ENCODE assay signal across 17 mouse cellular contexts in genomic region chrX:78518301-78518700, GRCm38 (mm10).
DNase-seq lines count a peak whose midpoint lies in the region; ATAC-seq and TF ChIP-seq lines count a peak whose summit lies in the region.
"Had no signal": no experiment of that assay in that cellular context is flagged by ENCODE, and none has a peak within 500 bp of the region (broad histone marks: within the 10 kb centered on the region; RNA-seq: fewer than 3 reads in every experiment).

No protein-coding gene starts in this region.

- no peaks in the 10 kb centered on the region for H3K4me1 ChIP-seq in kidney, postnatal 0 days (replicated peaks; ENCODE audit: insufficient read depth, low read length)
- H3K4me1 ChIP-seq: embryonic facial prominence, embryonic 13.5 days; forebrain, embryonic 12.5 days; heart, embryonic 12.5 days; hindbrain, embryonic 15.5 days had no signal

- H3K4me3 ChIP-seq in kidney, postnatal 0 days (replicated peaks; ENCODE audit: low read depth, low read length): no peak overlapping the region
- H3K4me3 ChIP-seq: embryonic facial prominence, embryonic 13.5 days; forebrain, embryonic 12.5 days; heart, embryonic 12.5 days; hindbrain, embryonic 15.5 days had no signal

- 84% methylated on average over 2 of the region's 2 CpGs for WGBS in kidney, postnatal 0 days

- H3K27me3 ChIP-seq in kidney, postnatal 0 days (ENCODE audit: insufficient read depth, low read length): no peaks in the 10 kb centered on the region
- H3K27me3 ChIP-seq: CH12.LX; embryonic facial prominence, embryonic 13.5 days; forebrain, embryonic 12.5 days; heart, embryonic 12.5 days; hindbrain, embryonic 15.5 days had no signal

- ATAC-seq in kidney, postnatal 0 days (replicated peaks; ENCODE audit: low FRiP score, low read depth): no peak
- ATAC-seq: forebrain, embryonic 16.5 days had no signal

- H3K4me2 ChIP-seq in kidney, postnatal 0 days (ENCODE audit: low read length): no peak overlapping the region
- H3K4me2 ChIP-seq: embryonic facial prominence, embryonic 13.5 days; forebrain, embryonic 12.5 days; heart, embryonic 12.5 days; hindbrain, embryonic 15.5 days had no signal

- H3K27ac ChIP-seq in kidney, postnatal 0 days: no peak overlapping the region
- H3K27ac ChIP-seq: embryonic facial prominence, embryonic 13.5 days; forebrain, embryonic 12.5 days; hindbrain, embryonic 15.5 days had no signal

- DNase-seq in kidney, postnatal 0 days (ENCODE audit: low spot score): peak; percentile 2
- no peak for DNase-seq in kidney, postnatal 25 days
- DNase-seq in lung, postnatal 25 days (ENCODE audit: low spot score): peak; percentile 20
- DNase-seq in lung, postnatal 14 days: no peak
- DNase-seq in lung, postnatal 36 days: peak; percentile 7
- no peak for DNase-seq in cerebellum, postnatal 14 days
- DNase-seq: adrenal gland, adult 8-10 months; adrenal gland, postnatal 36 days; cerebellum, adult 2 months; cerebellum, postnatal 10 days; gastrocnemius, postnatal 10 days had no signal

- no peak overlapping the region for H3K9ac ChIP-seq in kidney, postnatal 0 days (ENCODE audit: low read depth, low read length)
- H3K9ac ChIP-seq: embryonic facial prominence, embryonic 13.5 days; forebrain, embryonic 12.5 days; heart, embryonic 12.5 days; hindbrain, embryonic 15.5 days had no signal

- TF ChIP-seq CTCF in kidney, postnatal 0 days (IDR thresholded peaks at IDR 0.05; ENCODE audit: low read depth): no peak

- no peaks in the 10 kb centered on the region for H3K36me3 ChIP-seq in kidney, postnatal 0 days (ENCODE audit: insufficient read depth, low read length)
- H3K36me3 ChIP-seq: forebrain, embryonic 12.5 days; heart, embryonic 12.5 days; hindbrain, embryonic 15.5 days had no signal

- no peaks in the 10 kb centered on the region for H3K9me3 ChIP-seq in kidney, postnatal 0 days (replicated peaks; ENCODE audit: low read length)
- H3K9me3 ChIP-seq: embryonic facial prominence, embryonic 13.5 days; forebrain, embryonic 12.5 days; heart, embryonic 12.5 days; hindbrain, embryonic 15.5 days had no signal

Comparison
In these comparisons a context has a peak if more than half of its experiments do, and no peak if none do; other contexts are left out.
1. DNase-seq: peak in kidney, postnatal 0 days (single experiment), lung, postnatal 25 days (single experiment) and lung, postnatal 36 days (single experiment); none in kidney, postnatal 25 days (0 of 2), lung, postnatal 14 days (single experiment) and cerebellum, postnatal 14 days (0 of 2).